Mouse (Mus musculus) heart, embryonic 16.5 days (tissue): ENCODE measurements at regions not wholly inside any gene's neighbourhood (a gene's known extent, or its start where the extent isn't known, plus 50 kb on each side); places are given as distances from the start of the nearest gene placed in this dataset.

Source experiments
- ATAC-seq: fragments of 200-750 bp; cut with Nextera tagmentation; replicated peaks from 2 replicates; pipeline ENCODE4 v1.8.0; 2017; ENCODE audit warnings: moderate number of reproducible peaks; ENCODE audit not compliant: insufficient read depth, low FRiP score; ENCODE audit errors: extremely low read depth
- H3K27ac ChIP-seq: fragments of 300-500 bp; sonication (generic); 2 replicates; pipeline ENCODE4 v1.5.1; 2014; ENCODE audit warnings: mild to moderate bottlenecking, low read length, control low read depth, moderate library complexity
- H3K27me3 ChIP-seq: fragments of 300-500 bp; sonication (generic); 2 replicates; pipeline ENCODE4 v1.6.1; 2014; ENCODE audit warnings: low read length, mixed read lengths; ENCODE audit not compliant: control insufficient read depth, insufficient read depth
- H3K36me3 ChIP-seq: fragments of 300-500 bp; sonication (generic); 2 replicates; pipeline ENCODE4 v1.6.1; 2014; ENCODE audit not compliant: control insufficient read depth, insufficient read depth
- H3K4me1 ChIP-seq: fragments of 300-500 bp; sonication (generic); 2 replicates; pipeline ENCODE4 v1.6.1; 2014; ENCODE audit warnings: low read length, mixed read lengths; ENCODE audit not compliant: control insufficient read depth, insufficient read depth
- H3K4me2 ChIP-seq: fragments of 300-500 bp; sonication (generic); 2 replicates; pipeline ENCODE4 v1.6.1; 2014; ENCODE audit warnings: low read depth, mild to moderate bottlenecking, control low read depth, low read length
- H3K4me3 ChIP-seq: fragments of 300-500 bp; sonication (generic); 2 replicates; pipeline ENCODE4 v1.5.1; 2014; ENCODE audit warnings: mild to moderate bottlenecking, control low read depth, low read length
- H3K9ac ChIP-seq: fragments of 300-500 bp; sonication (generic); 2 replicates; pipeline ENCODE4 v1.6.1; 2014; ENCODE audit warnings: low read length, control low read depth
- H3K9me3 ChIP-seq: fragments of 300-500 bp; sonication (generic); replicated peaks from 2 replicates; pipeline ENCODE4 v1.6.1; 2016; ENCODE audit warnings: low read length; ENCODE audit not compliant: control insufficient read depth
- WGBS: fragments of 180-500 bp; shearing (Covaris S2); extraction: QIAGEN DNeasy Blood & Tissue Kit; methylation state at CpG from one replicate; pipeline ENCODE4 v1.1.7; 2014; 5-methylcytosine and 5-hydroxymethylcytosine counted together

DNA sequence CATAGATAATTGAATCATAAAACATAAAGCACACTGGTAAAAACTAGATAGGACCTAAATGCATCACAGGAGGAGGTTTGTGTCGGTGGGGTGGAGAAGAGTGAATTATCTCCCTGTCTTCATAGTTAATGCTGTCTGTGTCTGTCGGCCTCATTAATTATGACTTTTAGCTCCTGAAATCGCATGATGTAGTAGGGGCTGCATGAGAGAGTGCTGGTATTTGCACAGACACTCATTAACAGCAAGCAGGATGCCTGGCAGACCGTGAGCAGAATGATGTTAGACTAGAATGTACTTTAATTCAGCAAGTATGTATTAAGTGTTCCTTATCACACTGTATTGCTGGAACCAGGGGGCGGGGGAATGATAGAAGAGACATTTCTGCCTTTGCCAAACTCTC, 503.3 kb upstream of the Klf4 start:
- no peak overlapping the region for H3K4me2 ChIP-seq
- H3K4me1 ChIP-seq = no peaks in the 10 kb centered on the region
- no peak for ATAC-seq
- no peak overlapping the region for H3K4me3 ChIP-seq
- H3K9me3 ChIP-seq = no peaks in the 10 kb centered on the region
- H3K27me3 ChIP-seq = no peaks in the 10 kb centered on the region
- H3K9ac ChIP-seq = no peak overlapping the region
- no peaks in the 10 kb centered on the region for H3K36me3 ChIP-seq
- WGBS = 55% methylated on average over 5 of the region's 5 CpGs
- H3K27ac ChIP-seq = no peak overlapping the region

DNA sequence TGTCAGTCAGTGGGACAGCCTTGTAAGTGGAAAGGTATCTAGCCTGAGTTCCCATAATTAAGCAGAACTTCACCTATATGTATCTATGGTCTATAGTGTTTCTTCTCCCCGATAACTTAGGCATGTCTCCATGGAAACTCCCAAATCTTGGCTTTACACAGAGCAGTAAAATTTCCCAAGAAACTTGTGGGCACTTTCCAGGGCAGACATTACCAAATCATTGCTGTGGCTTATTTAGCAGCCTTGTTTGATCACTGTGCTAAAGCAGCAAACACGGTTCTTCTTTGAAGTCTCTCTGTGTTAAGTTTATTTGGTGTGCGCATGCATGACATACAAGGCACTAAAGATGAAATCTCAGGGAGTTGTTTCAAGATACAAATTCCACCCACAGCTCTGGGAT, 496.2 kb upstream of the Klf4 start:
- ATAC-seq = no peak
- H3K36me3 ChIP-seq = no peaks in the 10 kb centered on the region
- no peaks in the 10 kb centered on the region for H3K9me3 ChIP-seq
- H3K9ac ChIP-seq = no peak overlapping the region
- H3K27me3 ChIP-seq = no peaks in the 10 kb centered on the region
- H3K27ac ChIP-seq = no peak overlapping the region
- H3K4me3 ChIP-seq = no peak overlapping the region
- H3K4me1 ChIP-seq = no peaks in the 10 kb centered on the region
- H3K4me2 ChIP-seq = no peak overlapping the region
- WGBS = 84% methylated on average over 3 of the region's 3 CpGs

DNA sequence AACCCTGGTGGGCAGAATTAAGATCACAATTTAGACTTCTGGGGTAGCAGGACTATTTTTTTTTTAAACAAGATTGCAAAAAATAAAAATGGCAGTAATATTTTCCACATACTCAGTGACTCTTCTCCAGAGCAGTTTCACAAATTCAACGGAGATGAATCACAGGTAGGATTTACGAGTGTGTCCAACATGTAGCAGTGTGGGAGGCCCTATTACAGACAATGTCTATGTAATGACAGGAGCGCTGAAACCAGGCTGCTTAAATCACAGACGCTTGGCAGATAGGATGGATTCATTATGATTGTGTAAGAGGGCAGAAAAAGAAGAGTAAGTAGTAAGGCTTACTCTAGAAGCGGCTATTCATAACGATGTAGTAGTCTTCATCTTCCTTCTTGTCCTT, 495.0 kb upstream of the Klf4 start:
- H3K4me1 ChIP-seq = no peaks in the 10 kb centered on the region
- H3K36me3 ChIP-seq = no peaks in the 10 kb centered on the region
- H3K4me3 ChIP-seq = no peak overlapping the region
- no peaks in the 10 kb centered on the region for H3K27me3 ChIP-seq
- H3K9me3 ChIP-seq = no peaks in the 10 kb centered on the region
- no peak overlapping the region for H3K4me2 ChIP-seq
- no peak overlapping the region for H3K27ac ChIP-seq
- no peak overlapping the region for H3K9ac ChIP-seq
- ATAC-seq = no peak
- WGBS = 82% methylated on average over 6 of the region's 6 CpGs

DNA sequence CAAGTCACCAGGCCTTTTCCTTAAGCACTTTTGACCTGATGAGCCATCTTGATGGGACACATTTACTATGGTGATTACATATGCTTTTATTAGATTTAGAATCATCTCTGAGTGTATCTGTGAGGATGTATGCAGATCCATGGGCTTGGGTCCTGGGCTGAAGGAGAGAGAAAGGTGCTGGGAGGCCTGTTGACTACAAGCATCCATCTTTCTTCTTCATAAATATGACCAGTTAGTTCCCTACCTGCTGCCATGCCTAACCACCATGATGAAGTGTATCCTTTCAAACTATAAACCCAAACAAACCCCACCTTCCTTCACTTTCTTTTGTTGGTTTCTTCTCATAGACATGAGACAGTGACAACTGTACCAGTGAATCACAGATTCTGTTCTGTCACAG, 492.2 kb upstream of the Klf4 start:
- Histone ChIP-seq H3K9me3 (no peaks in the 10 kb centered on the region), H3K9ac (no peak overlapping the region), H3K4me1 (no peaks in the 10 kb centered on the region), H3K27me3 (no peaks in the 10 kb centered on the region), H3K36me3 (no peaks in the 10 kb centered on the region), H3K27ac (no peak overlapping the region), H3K4me2 (no peak overlapping the region), H3K4me3 (no peak overlapping the region)
- no peak for ATAC-seq

DNA sequence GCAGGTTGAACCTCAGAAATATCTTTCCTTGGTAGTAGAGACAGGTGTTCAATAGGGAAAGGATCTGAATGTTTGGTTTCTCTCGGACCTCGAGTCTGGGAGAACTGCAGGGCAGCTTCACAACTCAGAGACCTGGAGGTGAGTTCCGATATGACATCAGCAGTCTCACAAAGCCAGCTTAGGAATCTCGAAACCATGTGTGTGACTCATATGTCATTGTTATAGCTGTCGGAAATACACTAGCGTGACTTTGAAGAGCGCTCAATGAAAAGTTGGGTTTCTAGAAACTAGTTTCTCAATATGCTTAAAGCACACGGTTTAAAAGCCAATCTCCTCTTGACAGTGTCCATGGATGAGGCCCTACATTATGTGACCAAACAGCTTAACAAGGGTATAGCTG, 485.9 kb upstream of the Klf4 start:
- Histone ChIP-seq H3K9me3 (no peaks in the 10 kb centered on the region), H3K27ac (no peak overlapping the region), H3K4me2 (no peak overlapping the region), H3K4me1 (no peaks in the 10 kb centered on the region), H3K9ac (no peak overlapping the region), H3K36me3 (no peaks in the 10 kb centered on the region), H3K4me3 (no peak overlapping the region), H3K27me3 (no peaks in the 10 kb centered on the region)
- no peak for ATAC-seq
- WGBS = 86% methylated on average over 8 of the region's 8 CpGs

DNA sequence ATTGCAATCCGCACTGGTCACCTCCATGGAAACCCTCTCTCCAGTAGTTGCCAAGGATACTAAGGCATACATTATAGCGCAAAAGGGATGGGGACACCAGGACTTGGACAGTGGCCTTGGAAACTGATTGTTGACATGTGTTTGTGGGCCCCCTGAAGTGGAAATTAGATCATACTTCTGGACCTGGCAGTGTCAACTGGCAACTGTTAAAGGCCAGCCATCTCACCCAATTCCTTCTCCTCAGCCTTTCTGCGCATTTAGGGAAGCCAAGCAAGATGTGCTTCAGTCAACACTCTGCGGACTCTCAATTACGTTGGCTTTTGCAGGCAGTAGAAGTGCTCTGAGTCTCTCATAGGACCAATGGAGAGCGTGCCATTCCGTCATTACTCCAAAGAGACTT, 483.2 kb upstream of the Klf4 start:
- no peak overlapping the region for H3K27ac ChIP-seq
- H3K9me3 ChIP-seq = no peaks in the 10 kb centered on the region
- no peaks in the 10 kb centered on the region for H3K4me1 ChIP-seq
- no peak overlapping the region for H3K4me3 ChIP-seq
- ATAC-seq = no peak
- H3K36me3 ChIP-seq = no peaks in the 10 kb centered on the region
- H3K9ac ChIP-seq = no peak overlapping the region
- H3K4me2 ChIP-seq = no peak overlapping the region
- no peaks in the 10 kb centered on the region for H3K27me3 ChIP-seq
- WGBS = 83% methylated on average over 7 of the region's 7 CpGs

DNA sequence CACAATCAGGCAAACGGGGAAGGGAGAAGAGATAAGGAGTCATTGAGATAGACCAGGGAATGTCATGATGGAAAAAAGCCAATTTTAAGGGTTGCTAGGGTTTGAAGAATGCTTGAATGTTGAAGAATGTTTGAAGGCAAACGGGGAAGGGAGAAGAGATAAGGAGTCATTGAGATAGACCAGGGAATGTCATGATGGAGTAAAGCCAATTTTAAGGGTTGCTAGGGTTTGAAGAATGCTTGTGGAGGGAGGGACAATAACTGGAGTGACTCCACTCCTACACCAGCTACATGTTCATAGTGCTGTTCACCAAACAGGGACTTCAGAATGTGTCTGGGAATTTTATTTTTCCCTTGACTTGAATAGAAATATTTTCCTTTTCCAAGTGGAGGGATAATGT, 476.0 kb upstream of the Klf4 start:
- H3K27me3 ChIP-seq = no peaks in the 10 kb centered on the region
- 0 out of 2 replicates have a peak, but pooled peaks have one; percentile 55 for ATAC-seq
- H3K9ac ChIP-seq = no peak overlapping the region
- 0 out of 2 replicates have a peak overlapping the region, but pooled peaks have one; percentile 11 for H3K27ac ChIP-seq
- H3K4me1 ChIP-seq = peaks cover 13% of the 10 kb centered on the region
- H3K36me3 ChIP-seq = no peaks in the 10 kb centered on the region
- no peak overlapping the region for H3K4me3 ChIP-seq
- 6% methylated on average over 2 of the region's 2 CpGs for WGBS
- H3K9me3 ChIP-seq = no peaks in the 10 kb centered on the region
- H3K4me2 ChIP-seq = no peak overlapping the region

DNA sequence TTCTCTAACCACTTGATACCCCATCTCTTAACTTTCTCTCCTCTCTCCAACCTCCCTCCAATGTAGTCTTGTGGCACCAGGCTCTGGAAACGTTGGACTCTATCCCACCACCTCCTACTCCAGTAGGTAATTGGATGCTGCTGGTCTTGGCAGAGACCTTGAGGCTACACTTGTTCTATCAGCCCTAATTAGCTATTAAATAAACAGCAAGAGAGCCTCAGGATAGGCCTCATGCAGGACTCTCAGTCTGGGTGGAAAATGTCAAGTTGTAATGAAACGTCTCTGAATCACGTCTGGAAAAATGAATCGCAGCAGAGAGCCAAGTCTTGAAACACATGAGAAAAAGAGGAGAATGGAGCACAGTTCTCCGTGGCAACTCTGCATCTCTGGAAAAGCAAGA, 472.0 kb upstream of the Klf4 start:
- no peak for ATAC-seq
- H3K9ac ChIP-seq = no peak overlapping the region
- no peaks in the 10 kb centered on the region for H3K36me3 ChIP-seq
- peaks cover 34% of the 10 kb centered on the region for H3K4me1 ChIP-seq
- H3K27me3 ChIP-seq = no peaks in the 10 kb centered on the region
- WGBS = 68% methylated on average over 5 of the region's 5 CpGs
- no peak overlapping the region for H3K27ac ChIP-seq
- no peak overlapping the region for H3K4me3 ChIP-seq
- H3K9me3 ChIP-seq = no peaks in the 10 kb centered on the region
- no peak overlapping the region for H3K4me2 ChIP-seq

DNA sequence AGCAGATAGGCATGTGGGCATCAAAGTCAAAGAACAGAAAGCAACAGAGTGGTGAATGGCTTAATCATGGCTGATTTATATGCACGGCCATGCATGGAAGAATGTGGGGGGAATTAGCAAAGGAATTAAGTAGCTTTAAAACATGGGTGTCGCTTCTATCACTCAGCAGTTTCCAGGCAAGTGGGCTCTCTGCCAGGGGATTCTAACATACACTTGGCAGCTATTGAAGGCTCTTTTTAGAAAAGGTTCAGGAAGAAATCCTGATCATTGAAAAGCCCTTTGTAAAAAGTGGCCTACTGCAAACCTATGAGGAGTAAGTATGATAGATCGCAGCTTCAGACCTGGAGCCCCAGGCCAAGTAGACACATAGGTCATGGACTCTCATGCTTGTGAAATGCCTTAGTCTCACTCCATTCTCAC, 469.1 kb upstream of the Klf4 start:
- peaks cover 26% of the 10 kb centered on the region for H3K4me1 ChIP-seq
- no peak overlapping the region for H3K9ac ChIP-seq
- H3K9me3 ChIP-seq = no peaks in the 10 kb centered on the region
- no peak overlapping the region for H3K4me3 ChIP-seq
- peak overlapping the region; percentile 28; the same call in 1 of the 2 replicates for H3K4me2 ChIP-seq
- H3K36me3 ChIP-seq = no peaks in the 10 kb centered on the region
- peak overlapping the region; percentile 81 for H3K27ac ChIP-seq
- H3K27me3 ChIP-seq = no peaks in the 10 kb centered on the region
- 31% methylated on average over 3 of the region's 3 CpGs for WGBS
- peak; percentile 45; the same call in 1 of the 2 replicates for ATAC-seq

DNA sequence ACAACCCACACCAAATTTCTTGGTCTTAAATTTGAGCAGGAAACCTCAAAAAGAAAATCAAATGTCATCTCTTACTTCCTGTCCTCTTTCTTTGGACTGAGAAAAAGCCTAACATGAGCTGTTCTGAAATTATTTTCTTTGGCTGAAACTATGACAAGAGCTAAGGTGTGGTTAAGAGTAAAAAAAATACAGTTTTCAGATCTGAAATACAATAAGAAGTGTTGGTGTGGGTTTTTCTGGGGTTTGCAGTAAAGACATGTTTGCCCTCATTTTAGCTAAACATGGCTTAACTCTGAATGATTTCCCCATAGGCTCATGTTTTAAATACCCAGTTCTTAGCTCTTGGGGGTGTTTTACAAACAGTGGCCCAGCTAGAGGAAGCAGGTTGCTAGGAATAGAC, 451.8 kb upstream of the Klf4 start:
- no peak overlapping the region for H3K27ac ChIP-seq
- H3K4me1 ChIP-seq = no peaks in the 10 kb centered on the region
- no peak overlapping the region for H3K9ac ChIP-seq
- no peaks in the 10 kb centered on the region for H3K36me3 ChIP-seq
- H3K9me3 ChIP-seq = no peaks in the 10 kb centered on the region
- H3K4me3 ChIP-seq = no peak overlapping the region
- H3K27me3 ChIP-seq = no peaks in the 10 kb centered on the region
- no peak overlapping the region for H3K4me2 ChIP-seq
- no peak for ATAC-seq
